Mouse (Mus musculus) liver, adult 2 months (tissue): ENCODE results near the gene Serpinb9b. TPM values are rescaled to one million over a fixed set of nuclear protein-coding genes. Genes with fewer than 3 reads are reported as not detected.

ENCODE experiments used
- DNase-seq: peaks from one replicate; pipeline ENCODE4 v3.0.0-alpha.2; 2011; ENCODE audit warnings: low read depth, low spot score; ENCODE audit errors: extremely low read depth
- H3K27ac ChIP-seq: fragments of 200-500 bp; replicated peaks from 2 replicates; pipeline ENCODE4 v1.5.1; 2012; ENCODE audit warnings: low read depth, mild to moderate bottlenecking, control low read depth, inconsistent platforms, low read length; ENCODE audit not compliant: insufficient read depth
- H3K27me3 ChIP-seq: fragments of 200-500 bp; 2 replicates; pipeline ENCODE4 v1.6.1; 2012; ENCODE audit warnings: mild to moderate bottlenecking, moderate library complexity, low read length, inconsistent platforms; ENCODE audit not compliant: control insufficient read depth, insufficient read depth
- H3K36me3 ChIP-seq: fragments of 200-500 bp; 2 replicates; pipeline ENCODE4 v1.6.1; 2012; ENCODE audit warnings: low read length, inconsistent platforms; ENCODE audit not compliant: control insufficient read depth, insufficient read depth
- H3K4me1 ChIP-seq: fragments of 200-500 bp; 2 replicates; pipeline ENCODE4 v1.6.1; 2011; ENCODE audit warnings: low read length; ENCODE audit not compliant: control insufficient read depth, insufficient read depth
- H3K4me3 ChIP-seq: fragments of 200-500 bp; 2 replicates; pipeline ENCODE4 v1.5.1; 2011; ENCODE audit warnings: low read depth, mild to moderate bottlenecking, control low read depth, low read length, moderate library complexity; ENCODE audit not compliant: insufficient read depth
- H3K79me2 ChIP-seq: fragments of 200-500 bp; 2 replicates; pipeline ENCODE4 v1.6.1; 2012; ENCODE audit warnings: inconsistent platforms, mild to moderate bottlenecking, low read length, moderate library complexity; ENCODE audit not compliant: control insufficient read depth, insufficient read depth
- H3K9ac ChIP-seq: fragments of 200-500 bp; 2 replicates; pipeline ENCODE4 v1.6.1; 2012; ENCODE audit warnings: low read depth, mild to moderate bottlenecking, control low read depth, inconsistent platforms, low read length
- CTCF ChIP-seq: fragments of 200-500 bp; IDR thresholded peaks from 2 replicates; pipeline ENCODE4 v1.5.1; 2011; ENCODE audit warnings: low read depth, low read length, control low read depth
- POLR2A ChIP-seq: fragments of 200-500 bp; IDR thresholded peaks from 2 replicates; pipeline ENCODE4 v1.6.1; 2011; ENCODE audit warnings: low read length, control low read depth; ENCODE audit not compliant: insufficient read depth; ENCODE audit errors: extremely low read depth
- WGBS: fragments of 180-500 bp; shearing (Covaris S2); methylation state at CpG from one replicate; pipeline ENCODE4 v1.1.7; 2018; 5-methylcytosine and 5-hydroxymethylcytosine counted together
- polyA plus RNA-seq: library from polyadenylated mRNA; depleted of rRNA; stranded (reverse); fragments of >200 nt; gene quantifications from 2 replicates; pipeline ENCODE4 v1.2.3, GENCODE M21; 2012
- total RNA-seq: library from RNA; depleted of rRNA; stranded (reverse); fragments of >200 nt; gene quantifications from 2 replicates; pipeline ENCODE4 v1.2.3, GENCODE M21; 2014

Serpinb9b gene
- total and polyA plus RNA-seq, 2 experiments = 0.05 TPM; not detected in 1

GRCm38 (mm10) chr13:33051697-33052096, 24.5 kb downstream of the Serpinb9b start:
- Histone ChIP-seq H3K27me3 (no peaks in the 10 kb centered on the region), H3K4me1 (no peaks in the 10 kb centered on the region), H3K9ac (no peak overlapping the region), H3K79me2 (no peaks in the 10 kb centered on the region), H3K36me3 (no peaks in the 10 kb centered on the region), H3K4me3 (no peak overlapping the region), H3K27ac (no peak overlapping the region)
- TF ChIP-seq CTCF (no peak), POLR2A (no peak)
- 40% methylated on average over 3 of the region's 3 CpGs for WGBS
- DNase-seq = no peak

GRCm38 (mm10) chr13:33063048-33063447, 35.8 kb downstream of the Serpinb9b start:
- no peak for TF ChIP-seq CTCF
- no peak for TF ChIP-seq POLR2A
- H3K4me1 ChIP-seq = no peaks in the 10 kb centered on the region
- H3K27me3 ChIP-seq = no peaks in the 10 kb centered on the region
- H3K4me3 ChIP-seq = no peak overlapping the region
- no peak overlapping the region for H3K9ac ChIP-seq
- no peak overlapping the region for H3K27ac ChIP-seq
- H3K36me3 ChIP-seq = no peaks in the 10 kb centered on the region
- no peak for DNase-seq
- H3K79me2 ChIP-seq = no peaks in the 10 kb centered on the region
- 68% methylated on average over 1 of the region's 1 CpGs for WGBS

GRCm38 (mm10) chr13:33067387-33067977, 40.3 kb downstream of the Serpinb9b start:
- no peaks in the 10 kb centered on the region for H3K27me3 ChIP-seq
- no peak for DNase-seq
- no peak overlapping the region for H3K9ac ChIP-seq
- no peaks in the 10 kb centered on the region for H3K4me1 ChIP-seq
- TF ChIP-seq CTCF (no peak), POLR2A (no peak)
- no peak overlapping the region for H3K27ac ChIP-seq
- 78% methylated on average over 1 of the region's 1 CpGs for WGBS
- H3K79me2 ChIP-seq = no peaks in the 10 kb centered on the region
- no peak overlapping the region for H3K4me3 ChIP-seq
- H3K36me3 ChIP-seq = no peaks in the 10 kb centered on the region

DNA sequence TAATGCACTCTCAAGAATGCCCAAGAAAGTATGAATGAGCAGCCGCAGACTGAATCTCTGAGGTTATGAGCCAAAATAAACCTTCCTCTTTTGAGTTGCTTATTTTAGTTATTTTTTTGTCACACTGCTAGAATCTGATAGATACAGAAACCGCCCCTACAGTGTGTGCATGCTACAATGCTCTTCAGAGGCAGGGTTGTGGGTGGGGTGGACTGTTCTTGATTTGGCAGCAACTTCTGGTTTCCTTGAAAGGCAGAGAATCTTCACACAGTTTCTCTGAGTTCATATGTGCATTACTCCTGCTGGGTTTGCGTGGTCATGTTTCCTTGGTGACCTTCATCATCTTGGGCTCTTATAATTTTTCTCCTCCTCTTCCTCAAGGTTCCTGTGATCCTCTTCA, 40.9 kb downstream of the Serpinb9b start:
- Histone ChIP-seq H3K79me2 (no peaks in the 10 kb centered on the region), H3K4me3 (no peak overlapping the region), H3K36me3 (no peaks in the 10 kb centered on the region), H3K9ac (no peak overlapping the region), H3K27me3 (no peaks in the 10 kb centered on the region), H3K4me1 (no peaks in the 10 kb centered on the region), H3K27ac (no peak overlapping the region)
- TF ChIP-seq CTCF (no peak), POLR2A (no peak)
- WGBS = 80% methylated on average over 3 of the region's 3 CpGs
- DNase-seq = no peak

DNA sequence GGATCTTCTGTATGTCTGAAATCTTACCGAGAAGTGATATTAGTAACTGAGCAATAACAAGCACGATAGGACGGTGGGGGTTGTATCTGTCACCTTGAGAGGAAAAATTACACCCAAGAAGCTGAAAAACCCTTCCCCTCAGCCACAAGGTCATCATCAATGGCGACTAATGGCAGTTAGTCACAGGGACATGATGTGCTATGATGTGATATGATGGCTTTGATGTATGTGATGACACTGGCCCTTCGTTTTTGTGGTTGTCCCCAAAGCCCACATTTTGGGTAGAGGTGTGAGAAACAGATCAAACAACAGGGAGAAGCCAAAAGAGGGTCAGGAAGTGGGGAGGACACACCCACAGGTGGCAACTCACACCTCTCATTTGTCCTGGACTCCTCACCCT, 44.6 kb downstream of the Serpinb9b start:
- Histone ChIP-seq H3K36me3 (no peaks in the 10 kb centered on the region), H3K4me3 (no peak overlapping the region), H3K27ac (no peak overlapping the region), H3K9ac (no peak overlapping the region), H3K4me1 (no peaks in the 10 kb centered on the region), H3K27me3 (no peaks in the 10 kb centered on the region), H3K79me2 (no peaks in the 10 kb centered on the region)
- 78% methylated on average over 5 of the region's 5 CpGs for WGBS
- TF ChIP-seq CTCF = no peak
- TF ChIP-seq POLR2A = no peak
- DNase-seq = no peak

- Histone ChIP-seq H3K27ac (no peak overlapping the region), H3K4me3 (no peak overlapping the region), H3K9ac (no peak overlapping the region), H3K79me2 (no peaks in the 10 kb centered on the region), H3K27me3 (no peaks in the 10 kb centered on the region), H3K36me3 (no peaks in the 10 kb centered on the region), H3K4me1 (no peaks in the 10 kb centered on the region)
- TF ChIP-seq POLR2A = no peak
- peak; percentile 66 for TF ChIP-seq CTCF
- peak; percentile 26 for DNase-seq
Observed at GRCm38 (mm10) chr13:33074029-33074428, 46.8 kb downstream of the Serpinb9b start.
